8 mouse cellular contexts compared by ENCODE assay signal in the genomic region with DNA sequence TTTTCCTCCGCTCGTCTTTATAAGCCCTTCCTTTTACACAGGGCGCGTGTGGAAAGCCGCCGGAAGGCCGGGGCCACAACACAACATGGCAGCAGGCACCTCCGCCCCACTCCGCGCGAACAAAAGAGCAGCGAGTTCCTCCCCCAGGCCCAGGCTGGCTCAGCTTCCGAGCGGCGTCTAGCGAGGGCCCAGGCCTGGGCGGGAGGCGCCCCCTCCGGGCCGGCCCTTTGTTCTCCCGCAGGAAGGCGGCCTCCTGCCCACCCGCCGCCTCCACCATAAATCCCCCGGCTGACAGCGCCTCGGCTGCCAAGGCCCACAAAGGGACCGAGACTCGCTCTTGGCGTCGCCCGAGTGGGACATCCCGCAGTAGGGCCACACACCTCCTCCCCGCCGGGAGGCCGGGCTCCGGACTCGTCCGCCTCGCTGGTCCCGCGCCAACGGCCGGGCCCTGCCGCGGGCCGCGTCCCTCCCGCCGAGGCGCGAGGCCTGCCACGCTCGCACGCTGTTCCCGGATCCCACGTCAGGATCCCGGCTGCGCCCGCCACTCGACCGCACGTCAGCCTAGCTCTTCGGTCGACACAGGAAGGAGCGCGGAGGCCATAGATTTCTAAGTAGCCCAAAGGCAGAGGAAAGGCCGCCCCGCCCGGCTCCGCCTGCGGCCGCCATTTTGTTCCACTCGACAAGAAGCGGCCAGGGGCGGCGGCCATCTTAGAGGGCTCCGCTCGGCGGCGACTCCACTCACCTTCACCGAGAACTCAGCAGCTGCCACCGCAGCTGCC. TPM values are rescaled to one million over a fixed set of nuclear protein-coding genes. Genes with fewer than 3 reads are reported as not detected.
DNase-seq lines count a peak whose midpoint lies in the region; ATAC-seq and TF ChIP-seq lines count a peak whose summit lies in the region.

No protein-coding gene starts in this region.

- H3K4me1 ChIP-seq in erythroblast, embryonic 14.5 days (ENCODE audit: control insufficient read depth): peaks cover 53% of the 10 kb centered on the region
- H3K4me1 ChIP-seq in heart, embryonic 12.5 days (replicated peaks): peaks cover 20% of the 10 kb centered on the region
- H3K4me1 ChIP-seq in kidney, postnatal 0 days (replicated peaks; ENCODE audit: insufficient read depth, low read length): no peaks in the 10 kb centered on the region
- H3K4me1 ChIP-seq in liver, adult 2 months (ENCODE audit: control insufficient read depth, insufficient read depth, low read length): peaks cover 10% of the 10 kb centered on the region; the same call in 1 of the 2 replicates

- peak overlapping the region; percentile 98 for H3K27ac ChIP-seq in heart, embryonic 12.5 days (ENCODE audit: poor library complexity, severe bottlenecking)
- peak overlapping the region; percentile 100 for H3K27ac ChIP-seq in kidney, postnatal 0 days
- H3K27ac ChIP-seq in liver, adult 2 months (replicated peaks; ENCODE audit: insufficient read depth, low read depth, low read length): peak overlapping the region; percentile 93

- H3K4me3 ChIP-seq in C2C12 (ENCODE audit: insufficient read depth, poor library complexity, severe bottlenecking): peak overlapping the region; percentile 78
- H3K4me3 ChIP-seq in erythroblast, embryonic 14.5 days (replicated peaks): peak overlapping the region; percentile 100
- peak overlapping the region; percentile 97 for H3K4me3 ChIP-seq in heart, embryonic 12.5 days
- H3K4me3 ChIP-seq in kidney, postnatal 0 days (replicated peaks; ENCODE audit: low read depth, low read length): peak overlapping the region; percentile 90
- peak overlapping the region; percentile 92 for H3K4me3 ChIP-seq in liver, adult 2 months (ENCODE audit: insufficient read depth, low read depth, low read length)

- peak overlapping the region; percentile 96 for H3ac ChIP-seq in C2C12 (ENCODE audit: control insufficient read depth, insufficient read length, low read depth)

- peak overlapping the region; percentile 99 for H3K9ac ChIP-seq in heart, embryonic 12.5 days
- H3K9ac ChIP-seq in kidney, postnatal 0 days (ENCODE audit: low read depth, low read length): peak overlapping the region; percentile 96
- H3K9ac ChIP-seq in liver, adult 2 months (ENCODE audit: low read depth, low read length): peak overlapping the region; percentile 95

- TF ChIP-seq POLR2A in liver, adult 2 months (IDR thresholded peaks at IDR 0.05; ENCODE audit: extremely low read depth, insufficient read depth, low read length): 0 out of 2 replicates have a peak, but pooled peaks have one; percentile 36

- no peaks in the 10 kb centered on the region for H3K9me3 ChIP-seq in erythroblast, embryonic 14.5 days (ENCODE audit: control insufficient read depth, low read length)
- no peaks in the 10 kb centered on the region for H3K9me3 ChIP-seq in heart, embryonic 12.5 days (replicated peaks)
- no peaks in the 10 kb centered on the region for H3K9me3 ChIP-seq in kidney, postnatal 0 days (replicated peaks; ENCODE audit: low read length)

- DNase-seq in brain, embryonic 18.5 days (ENCODE audit: low read depth, low spot score): peak; percentile 76
- DNase-seq in kidney, postnatal 0 days (ENCODE audit: low spot score): peak; percentile 91
- peak; percentile 44 for DNase-seq in liver, adult 2 months (ENCODE audit: extremely low read depth, low read depth, low spot score)
- peak; percentile 84 to 89 for DNase-seq in spleen, postnatal 36 days (ENCODE audit: low spot score in 2 of 2)

- peaks cover 48% of the 10 kb centered on the region for H3K79me3 ChIP-seq in C2C12 (ENCODE audit: low read depth)

- no peaks in the 10 kb centered on the region for H3K27me3 ChIP-seq in C2C12 (ENCODE audit: control insufficient read depth, insufficient read depth, insufficient read length)
- H3K27me3 ChIP-seq in erythroblast, embryonic 14.5 days (ENCODE audit: control insufficient read depth): no peaks in the 10 kb centered on the region
- no peaks in the 10 kb centered on the region for H3K27me3 ChIP-seq in heart, embryonic 12.5 days (replicated peaks)
- H3K27me3 ChIP-seq in kidney, postnatal 0 days (ENCODE audit: insufficient read depth, low read length): no peaks in the 10 kb centered on the region
- H3K27me3 ChIP-seq in liver, adult 2 months (ENCODE audit: control insufficient read depth, insufficient read depth, low read length): no peaks in the 10 kb centered on the region

- H3K4me2 ChIP-seq in heart, embryonic 12.5 days: peak overlapping the region; percentile 94
- peak overlapping the region; percentile 66 for H3K4me2 ChIP-seq in kidney, postnatal 0 days (ENCODE audit: low read length)

- WGBS in heart, embryonic 12.5 days: under 1% methylated on average over 83 of the region's 83 CpGs
- WGBS in kidney, postnatal 0 days: under 1% methylated on average over 83 of the region's 83 CpGs
- under 1% methylated on average over 83 of the region's 83 CpGs for WGBS in liver, adult 2 months

- ATAC-seq in heart, embryonic 12.5 days (ENCODE audit: insufficient number of reproducible peaks, low FRiP score): peak; percentile 74
- ATAC-seq in kidney, postnatal 0 days (replicated peaks; ENCODE audit: low FRiP score, low read depth): peak; percentile 70
- ATAC-seq in monocyte, adult 5-6 weeks (replicated peaks; ENCODE audit: insufficient number of reproducible peaks, low FRiP score, low TSS enrichment, poor library complexity, severe bottlenecking): peak; percentile 36

- peaks cover 46% of the 10 kb centered on the region for H3K36me3 ChIP-seq in C2C12 (ENCODE audit: control insufficient read depth, insufficient read depth)
- H3K36me3 ChIP-seq in erythroblast, embryonic 14.5 days (ENCODE audit: control insufficient read depth): peaks cover 62% of the 10 kb centered on the region
- peaks cover 41% of the 10 kb centered on the region for H3K36me3 ChIP-seq in heart, embryonic 12.5 days
- peaks cover 32% of the 10 kb centered on the region; the same call in 1 of the 2 replicates for H3K36me3 ChIP-seq in kidney, postnatal 0 days (ENCODE audit: insufficient read depth, low read length)
- H3K36me3 ChIP-seq in liver, adult 2 months (ENCODE audit: control insufficient read depth, insufficient read depth, low read length): peaks cover 41% of the 10 kb centered on the region

- TF ChIP-seq CTCF in C2C12 (IDR thresholded peaks at IDR 0.05; ENCODE audit: control insufficient read depth, insufficient read depth, insufficient read length): no peak
- 0 out of 2 replicates have a peak, but pooled peaks have one; percentile 15 for TF ChIP-seq CTCF in kidney, postnatal 0 days (IDR thresholded peaks at IDR 0.05; ENCODE audit: low read depth)
- no peak for TF ChIP-seq CTCF in liver, adult 2 months (IDR thresholded peaks at IDR 0.05; ENCODE audit: low read depth, low read length)

- peaks cover 62% of the 10 kb centered on the region for H3K79me2 ChIP-seq in C2C12 (ENCODE audit: control insufficient read depth, insufficient read depth)
- peaks cover 7% of the 10 kb centered on the region; the same call in 1 of the 2 replicates for H3K79me2 ChIP-seq in liver, adult 2 months (ENCODE audit: control insufficient read depth, insufficient read depth, low read length)

TF ChIP-seq in C2C12, 6 proteins besides CTCF, POLR2A, EP300 and RAD21:
- no peak for TF ChIP-seq MYOG (IDR thresholded peaks at IDR 0.05; ENCODE audit: control insufficient read depth, extremely low read depth, insufficient read length)
- TF ChIP-seq FOSL1 (IDR thresholded peaks at IDR 0.05; ENCODE audit: insufficient read depth, low read length, poor library complexity, severe bottlenecking): no peak
- no peak for TF ChIP-seq MAX (IDR thresholded peaks at IDR 0.05)
- no peak for TF ChIP-seq MYOD1 (IDR thresholded peaks at IDR 0.05; ENCODE audit: control insufficient read depth, insufficient read length, low read depth)
- no peak for TF ChIP-seq USF1 (IDR thresholded peaks at IDR 0.05; ENCODE audit: low read depth)
- no peak for TF ChIP-seq CEBPB (IDR thresholded peaks at IDR 0.05; ENCODE audit: low read depth)

RNA-seq across cellular contexts. Expression of a gene that starts 0.6 kb away (rescaled TPM):
- polyA plus RNA-seq in C2C12 (2012; fragmentation: generic; extraction: Trizol): 386 TPM
- 36.1 and 50.3 TPM in 2 replicates for polyA plus RNA-seq in erythroblast, embryonic 14.5 days (2012)
- 852 and 867 TPM in 2 replicates for polyA plus RNA-seq in heart, embryonic 12.5 days (2016; fragmentation: Nextera tagmentation; extraction: Ambion mirVana)
- polyA plus RNA-seq in kidney, postnatal 0 days (2015; fragmentation: Nextera tagmentation; extraction: Ambion mirVana): 603 and 664 TPM in 2 replicates
- total RNA-seq in liver, adult 2 months (2014; rRNA removed): 210 and 323 TPM in 2 replicates
- polyA plus RNA-seq in liver, adult 2 months (2012; rRNA removed): 64.7 and 69.7 TPM in 2 replicates
- 604 to 1,278 TPM (median 709 TPM) in 3 replicates for total RNA-seq in monocyte, adult 5-6 weeks (2017)

RNA-seq across cellular contexts. Expression of a gene that starts 53.5 kb away (rescaled TPM):
- polyA plus RNA-seq in C2C12 (2012; fragmentation: generic; extraction: Trizol): 19.0 TPM
- 0.73 and 0.95 TPM in 2 replicates for polyA plus RNA-seq in erythroblast, embryonic 14.5 days (2012)
- polyA plus RNA-seq in heart, embryonic 12.5 days (2016; fragmentation: Nextera tagmentation; extraction: Ambion mirVana): 47.3 and 49.7 TPM in 2 replicates
- 50.5 and 54.9 TPM in 2 replicates for polyA plus RNA-seq in kidney, postnatal 0 days (2015; fragmentation: Nextera tagmentation; extraction: Ambion mirVana)
- total RNA-seq in liver, adult 2 months (2014; rRNA removed): 17.1 and 17.3 TPM in 2 replicates
- polyA plus RNA-seq in liver, adult 2 months (2012; rRNA removed): 4.1 and 6.0 TPM in 2 replicates
- 45.3 to 55.4 TPM (median 55.0 TPM) in 3 replicates for total RNA-seq in monocyte, adult 5-6 weeks (2017)

Comparison
In these comparisons a context has a peak if more than half of its experiments do, and no peak if none do; other contexts are left out.
1. Peak in every context shown above with its lines: DNase-seq, ATAC-seq, H3K4me3 ChIP-seq and H3K27ac ChIP-seq.